Mouse (Mus musculus) T-cell, adult 2 months (primary cell): ENCODE results near the gene Kpna7.
"Not testable (repeated sequence)": the region's sequence is repeated elsewhere in the genome, so short reads cannot be mapped to it uniquely, and the experiment has no call there.

Source experiments
- DNase-seq: peaks from one replicate; pipeline ENCODE4 v3.0.0; 2022; ENCODE audit warnings: low spot score

The Kpna7 gene

DNA sequence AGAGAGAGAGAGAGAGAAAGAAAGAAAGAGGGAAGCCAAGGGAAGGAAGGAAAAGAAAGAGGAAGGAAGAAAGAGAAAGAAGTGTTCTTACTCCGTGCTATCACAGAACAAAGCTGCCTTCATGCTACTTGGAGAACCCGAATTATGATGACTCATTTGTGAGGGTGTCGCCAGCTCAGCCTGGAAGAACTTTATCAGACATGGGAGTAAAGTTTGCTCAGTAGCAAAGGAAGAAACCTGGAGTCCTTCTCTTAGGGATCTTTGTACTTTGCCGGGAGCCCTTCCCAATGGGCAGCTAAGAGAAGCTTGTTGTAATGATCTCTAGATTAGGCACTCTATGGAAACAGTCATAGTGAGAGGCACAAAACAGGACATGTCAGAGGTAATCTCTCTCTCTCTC lies 18.9 kb upstream of the Kpna7 start:
- no peak for DNase-seq

DNA sequence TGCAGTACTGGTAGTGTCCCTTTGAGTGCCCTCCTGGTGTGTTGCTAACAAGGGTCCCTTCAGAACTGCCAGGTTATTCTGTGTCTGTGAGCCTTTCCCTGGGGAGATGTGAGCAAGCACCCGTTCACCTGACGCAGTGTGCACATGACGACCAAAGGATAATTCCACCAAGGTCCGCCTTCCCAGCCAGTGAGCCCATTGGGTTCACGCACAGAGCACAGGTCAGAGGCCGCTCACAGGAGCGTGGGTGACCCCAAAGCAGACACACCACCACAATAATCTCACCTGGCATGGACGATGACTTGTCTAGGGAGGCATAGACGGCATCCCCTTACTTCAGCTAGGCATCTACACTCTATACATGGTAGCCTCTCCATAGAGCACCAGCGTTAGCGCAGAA lies 17.6 kb upstream of the Kpna7 start:
- DNase-seq: not testable (repeated sequence)

DNA sequence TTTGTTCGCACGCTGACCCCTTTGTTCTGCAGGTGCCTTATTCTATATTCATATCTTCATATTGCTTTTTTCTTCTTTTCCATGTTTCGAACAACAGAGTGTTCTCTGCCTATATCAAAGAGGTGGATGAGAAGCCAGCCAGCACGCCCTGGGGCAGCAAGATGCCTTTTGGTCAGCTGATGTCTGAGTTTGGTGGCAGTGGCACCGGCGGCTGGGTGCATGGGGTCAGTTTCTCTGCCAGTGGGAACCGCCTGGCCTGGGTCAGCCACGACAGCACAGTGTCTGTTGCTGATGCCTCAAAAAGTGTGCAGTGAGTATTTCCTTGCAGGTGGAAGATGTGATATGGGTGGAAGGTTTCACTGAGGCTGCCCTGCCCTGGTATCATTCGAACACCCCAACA lies 17.1 kb upstream of the Kpna7 start:
- no peak for DNase-seq

DNA sequence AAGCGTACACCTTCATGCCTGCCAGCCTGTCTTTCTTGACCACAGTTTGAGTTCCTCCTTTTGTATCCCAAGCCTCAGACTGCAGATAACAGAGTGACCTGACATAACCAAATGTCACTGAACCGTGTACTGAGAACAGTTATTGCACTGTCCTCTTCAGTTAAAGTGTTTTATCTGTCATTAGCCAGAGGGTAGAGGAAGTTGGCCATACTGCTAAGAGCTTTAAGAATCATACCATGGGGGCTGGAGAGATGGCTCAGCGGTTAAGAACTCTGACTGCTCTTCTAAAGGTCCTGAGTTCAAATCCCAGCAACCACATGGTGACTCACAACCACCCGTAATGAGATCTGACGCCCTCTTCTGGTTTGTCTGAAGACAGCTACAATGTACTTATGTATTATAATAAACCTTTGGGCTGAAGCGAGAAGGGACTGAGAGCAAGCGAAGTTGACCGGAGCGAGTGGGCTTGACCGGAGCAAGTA lies 14.6 kb upstream of the Kpna7 start:
- DNase-seq: no peak

DNA sequence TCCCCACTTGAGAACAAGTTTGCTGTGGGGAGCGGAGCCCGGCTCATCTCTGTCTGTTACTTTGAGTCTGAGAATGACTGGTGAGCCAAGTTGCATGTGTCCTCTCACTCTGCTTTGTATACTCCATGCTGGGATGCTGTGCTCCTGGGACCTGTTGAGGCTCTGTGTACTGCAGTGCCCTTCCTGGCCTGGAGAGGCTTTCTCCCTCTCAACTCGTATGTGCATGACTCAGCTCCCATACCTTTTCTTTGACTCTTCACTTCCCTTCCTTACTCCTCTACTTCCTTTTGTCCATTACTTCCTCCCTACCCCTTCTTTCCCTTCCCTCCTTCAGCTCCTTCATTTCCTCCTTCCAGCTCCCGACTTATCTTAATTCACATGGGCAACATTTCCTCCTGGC lies 12.4 kb upstream of the Kpna7 start:
- no peak for DNase-seq

DNA sequence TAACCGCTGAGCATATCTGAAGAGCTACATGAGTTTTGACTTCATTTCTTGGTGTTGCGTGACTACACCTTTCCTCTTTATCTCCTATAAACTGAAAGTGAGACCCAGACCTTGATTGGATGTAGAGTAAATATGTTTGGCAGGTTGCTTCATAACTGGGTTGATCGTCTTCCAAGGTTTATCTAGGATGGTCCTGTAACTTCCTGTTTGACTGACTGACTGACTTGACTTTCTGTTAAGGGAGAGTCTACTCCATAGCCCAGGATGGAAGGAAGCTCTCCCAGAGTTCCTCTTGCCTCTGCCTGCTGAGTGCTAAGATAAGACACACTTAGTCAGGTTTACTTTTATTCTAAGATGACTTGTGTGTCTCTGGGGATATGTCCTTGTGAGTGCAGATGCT lies 6.0 kb upstream of the Kpna7 start:
- DNase-seq: no peak

DNA sequence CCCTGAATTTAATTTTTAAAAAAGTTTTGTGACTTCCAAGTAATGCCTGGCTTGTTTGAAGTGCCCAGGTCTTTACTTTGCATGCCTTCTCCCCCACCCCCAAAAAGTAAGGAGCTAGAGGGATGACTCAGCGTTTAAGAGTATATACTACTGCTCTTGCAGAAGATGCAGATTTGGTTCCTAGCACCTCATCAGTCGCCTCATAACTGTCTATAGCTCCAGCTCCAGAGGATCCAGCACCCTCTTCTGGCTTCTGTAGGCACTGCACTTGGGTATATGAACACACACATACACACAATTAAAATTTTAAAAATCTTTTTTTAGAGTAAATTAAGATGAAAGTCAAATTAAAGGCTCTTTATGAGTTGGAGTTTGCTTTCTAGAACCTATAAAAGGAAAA lies 4.4 kb upstream of the Kpna7 start:
- DNase-seq: no peak

DNA sequence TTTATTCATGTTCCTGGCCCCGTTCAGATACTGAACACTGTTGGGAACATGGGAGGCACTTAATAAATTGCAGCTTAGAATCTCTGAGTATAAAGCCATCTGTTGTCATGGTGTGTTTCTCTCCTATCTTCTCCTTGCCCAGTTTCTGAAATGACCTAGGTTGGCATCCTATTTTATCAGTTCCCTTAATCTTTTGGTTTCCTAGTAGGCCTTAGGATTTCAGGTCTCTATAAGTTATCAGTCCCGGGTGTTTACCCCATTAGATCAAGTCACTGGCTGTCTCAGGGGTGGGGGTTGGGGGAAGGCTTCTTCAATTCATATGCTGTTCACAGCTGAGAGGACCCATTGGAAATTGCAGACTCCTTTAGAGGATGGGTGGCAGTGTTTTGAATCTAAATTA lies 992 bp upstream of the Kpna7 start:
- no peak for DNase-seq

DNA sequence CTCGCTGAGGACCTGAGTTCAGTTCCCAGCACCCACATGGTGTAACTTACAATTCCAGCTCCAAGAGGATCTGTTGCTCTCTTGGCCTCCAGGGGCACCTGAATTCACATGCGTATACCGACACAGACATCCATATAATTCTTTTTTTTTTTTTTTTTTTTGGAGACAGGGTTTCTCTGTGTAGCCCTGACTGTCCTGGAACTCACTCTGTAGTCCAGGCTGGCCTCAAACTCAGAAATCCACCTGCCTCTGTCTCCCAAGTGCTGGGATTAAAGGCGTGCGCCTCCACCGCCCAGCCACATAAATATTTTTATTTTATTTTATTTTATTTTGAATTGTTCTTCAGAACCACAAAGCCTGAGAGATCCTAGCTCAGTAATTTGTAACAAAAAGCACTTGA lies 629 bp downstream of the Kpna7 start:
- DNase-seq: not testable (repeated sequence)

DNA sequence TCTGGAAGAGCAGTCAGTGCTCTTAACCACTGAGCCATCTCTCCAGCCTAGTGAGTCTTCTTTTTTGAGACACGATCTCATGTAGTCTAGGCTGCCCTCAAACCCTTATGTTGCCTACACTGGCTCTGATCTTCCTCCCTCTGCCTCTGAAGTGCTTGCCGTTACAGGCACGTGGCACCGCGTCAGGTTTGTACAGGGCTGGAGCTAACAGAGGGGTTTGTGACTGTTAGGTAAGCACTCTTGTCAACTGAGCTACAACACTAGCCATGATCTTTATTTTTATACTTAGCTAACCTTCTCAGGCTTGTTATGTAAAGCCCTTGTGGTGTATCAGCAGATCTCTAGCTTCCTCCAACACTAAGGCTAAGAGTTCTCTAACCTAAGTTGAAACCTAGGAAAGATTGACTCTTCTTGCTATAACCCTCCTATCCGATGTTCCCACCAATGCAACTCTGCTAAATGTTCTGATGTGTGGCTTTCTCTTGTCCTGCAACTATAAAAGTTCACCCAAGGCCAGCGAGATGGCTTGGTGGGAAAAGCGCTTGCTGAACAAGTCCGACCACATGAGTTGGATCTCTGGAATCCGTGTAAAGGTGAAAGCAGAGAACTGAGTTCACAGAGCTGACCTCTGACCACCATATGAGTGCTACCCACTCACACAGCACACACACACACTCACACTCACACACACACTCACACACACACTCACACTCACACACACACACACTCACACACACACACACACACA lies 1.8 kb downstream of the Kpna7 start:
- DNase-seq: no peak

DNA sequence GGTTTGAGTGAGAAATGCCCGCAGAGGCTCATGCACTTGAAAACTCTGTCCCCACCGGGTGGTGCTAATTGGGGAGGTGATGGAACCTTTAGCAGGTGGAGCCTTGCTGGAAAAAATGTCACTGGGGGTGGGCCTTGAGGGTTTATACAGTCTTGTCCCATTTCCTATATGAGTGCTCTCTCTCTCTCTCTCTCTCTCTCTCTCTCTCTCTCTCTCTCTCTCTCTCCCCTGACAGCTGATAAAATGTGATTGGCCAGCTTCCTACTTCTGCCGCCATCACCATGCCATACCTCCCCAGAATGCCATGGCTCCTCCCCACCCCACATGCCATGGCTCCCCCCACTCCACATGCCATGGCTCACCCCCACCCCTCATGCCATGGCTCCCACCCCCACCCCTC lies 8.7 kb downstream of the Kpna7 start:
- DNase-seq: no peak

DNA sequence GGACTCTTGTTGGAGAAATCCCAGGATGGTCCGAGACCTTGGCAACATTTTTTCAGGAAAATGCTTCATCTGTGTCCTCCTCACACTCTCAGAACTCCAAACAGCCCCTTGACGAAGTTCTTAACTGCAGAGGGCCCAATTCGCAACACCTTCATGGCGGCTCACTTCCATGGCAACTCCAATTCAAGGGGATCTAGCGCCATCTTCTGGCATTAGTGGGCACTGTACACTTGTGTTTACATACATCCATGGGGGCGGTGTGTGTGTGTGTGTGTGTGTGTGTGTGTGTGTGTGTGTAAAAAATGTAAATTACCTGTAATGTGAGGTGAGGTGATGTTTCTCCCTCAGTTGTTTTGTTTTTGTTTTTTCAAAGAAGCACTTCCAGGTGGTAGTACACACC lies 12.5 kb downstream of the Kpna7 start:
- no peak for DNase-seq

DNA sequence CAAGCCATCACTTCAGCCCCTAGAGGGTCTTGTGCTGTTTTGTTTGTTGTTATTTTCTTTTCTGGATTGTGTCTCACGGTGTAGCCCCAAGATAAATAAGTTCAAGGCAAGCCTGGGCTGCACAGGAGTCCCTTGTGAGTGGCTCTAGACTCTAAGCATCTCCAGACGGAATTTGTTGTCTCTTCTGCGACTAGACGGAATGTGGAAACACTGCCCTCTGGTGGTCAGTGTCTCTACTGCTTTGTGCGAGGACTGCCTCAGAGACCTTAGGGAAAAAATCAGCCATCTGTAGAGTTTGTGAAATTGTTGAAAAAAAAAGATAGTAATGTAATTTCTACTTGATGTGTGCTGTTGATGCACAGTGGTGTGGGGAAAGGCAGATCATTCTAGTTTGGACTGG lies 14.1 kb downstream of the Kpna7 start:
- peak; percentile 56 for DNase-seq

DNA sequence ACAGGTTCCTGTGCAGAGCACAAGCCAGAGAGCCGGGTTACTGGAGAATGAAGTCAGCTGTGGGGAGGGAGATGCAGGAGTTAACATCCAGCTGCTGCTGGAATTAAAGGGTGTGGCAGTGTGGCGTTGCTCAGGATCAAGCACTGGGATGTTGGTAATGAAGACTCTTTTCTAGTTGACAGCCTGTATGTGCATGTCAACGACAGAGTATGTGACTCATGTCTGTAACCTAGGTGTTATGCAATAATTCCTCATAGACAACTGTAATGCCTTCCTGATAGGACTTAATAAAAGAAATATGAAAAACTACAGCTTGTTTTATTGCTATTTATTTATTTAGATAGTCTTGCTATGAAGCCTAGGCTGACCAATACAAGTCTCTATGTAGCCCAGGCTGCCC lies 15.0 kb downstream of the Kpna7 start:
- no peak for DNase-seq

DNA sequence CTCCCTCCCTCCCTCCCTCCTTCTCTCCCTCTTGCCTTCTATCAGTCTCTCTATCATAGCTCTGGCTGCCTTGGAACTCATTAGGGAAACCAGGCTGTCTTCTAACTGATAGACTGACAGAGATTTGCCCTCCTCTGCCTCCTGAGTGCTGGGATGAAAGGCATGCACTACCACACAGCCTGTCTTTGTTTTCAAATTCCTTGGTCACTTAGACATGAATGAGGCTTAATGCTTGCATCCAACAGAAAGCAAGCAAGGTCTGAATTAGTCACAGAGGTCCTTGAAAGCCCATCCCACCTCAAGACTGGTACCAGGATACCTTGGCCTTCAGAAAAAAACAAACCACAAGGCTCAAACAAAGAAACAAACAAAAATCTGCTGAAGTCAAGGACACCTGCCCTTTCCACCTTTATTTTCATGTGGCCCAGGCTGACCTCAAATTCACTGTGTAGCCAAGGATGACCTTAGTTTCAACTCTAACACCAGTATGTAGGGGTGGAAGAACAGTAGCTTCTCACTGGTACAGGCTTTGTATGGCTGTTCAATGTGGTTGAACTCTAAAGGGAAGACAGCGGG lies 19.0 kb downstream of the Kpna7 start:
- no peak for DNase-seq

DNA sequence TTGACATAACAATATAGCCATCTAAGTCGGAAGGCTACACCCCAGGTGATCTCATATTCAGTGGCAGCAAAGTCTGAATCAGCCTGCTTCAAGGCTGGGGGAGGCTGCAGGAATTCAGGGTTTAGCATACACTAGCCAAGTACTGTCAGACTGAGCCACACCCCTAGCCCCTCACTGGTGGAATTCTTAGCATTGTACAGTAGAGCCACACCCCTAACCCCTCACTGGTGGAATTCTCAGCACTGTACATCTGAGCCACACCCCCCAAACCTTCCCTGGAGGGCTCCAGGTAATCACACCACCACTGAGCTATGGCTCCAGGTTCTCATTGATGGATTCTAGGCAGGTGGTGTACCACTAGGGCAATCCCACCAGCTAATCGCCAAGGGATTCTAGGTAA lies 24.3 kb downstream of the Kpna7 start:
- DNase-seq: no peak

DNA sequence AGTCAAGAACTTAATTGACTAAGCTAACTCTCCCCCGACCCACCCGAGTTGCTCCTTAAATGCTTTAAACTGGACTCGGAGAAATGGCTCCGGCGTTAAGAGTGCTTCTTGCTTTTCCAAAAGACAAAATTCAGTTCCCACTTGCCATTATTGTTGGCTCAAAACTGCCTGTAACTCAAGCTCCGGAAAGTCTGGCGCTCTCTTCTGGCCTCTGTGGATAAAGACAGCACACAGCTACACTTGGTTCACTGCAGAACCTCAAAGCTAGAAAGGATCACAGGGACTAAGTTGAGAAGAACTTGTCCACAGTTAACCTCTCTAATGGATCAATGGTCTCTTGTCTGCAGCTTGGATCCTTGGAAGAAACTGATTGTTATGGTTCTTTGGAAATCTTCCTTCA lies 25.1 kb downstream of the Kpna7 start:
- no peak for DNase-seq

DNA sequence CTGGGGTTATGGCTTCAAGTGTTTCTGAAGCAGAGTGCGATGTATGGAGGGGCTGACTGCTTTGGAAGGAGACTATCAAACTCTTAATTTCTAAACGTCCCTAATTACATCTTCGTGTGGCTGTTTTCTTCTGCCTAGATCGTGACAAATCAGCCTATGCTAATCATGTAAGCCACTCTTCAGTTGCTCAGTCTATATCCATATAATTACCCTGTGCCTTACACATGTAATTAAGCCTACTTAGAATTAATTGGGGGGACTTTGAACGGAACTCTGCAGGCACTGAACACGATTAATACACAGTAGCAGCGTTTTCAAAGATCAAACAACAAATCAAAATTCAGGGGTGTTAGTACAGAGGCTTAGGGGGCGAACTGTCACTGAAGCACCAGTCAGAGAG lies 25.9 kb downstream of the Kpna7 start:
- DNase-seq: no peak

DNA sequence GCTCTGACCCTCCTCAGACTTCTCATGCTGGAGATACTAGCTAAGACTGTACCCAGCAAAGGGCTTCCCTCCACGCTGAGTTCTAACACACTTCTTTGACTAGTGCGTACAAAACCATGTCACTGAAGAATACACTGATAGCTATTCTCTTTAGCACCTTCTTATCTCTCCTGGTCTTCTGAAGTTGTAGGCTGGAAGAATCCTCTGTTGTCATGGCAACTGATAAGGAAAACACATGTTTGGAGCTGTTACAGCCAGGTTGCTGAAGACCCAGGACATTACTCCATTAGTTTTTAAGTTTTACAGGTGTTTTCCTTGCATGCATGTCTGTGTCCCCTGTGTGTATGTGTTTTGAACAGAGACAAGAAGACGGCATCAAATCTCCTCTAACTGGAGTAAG lies 29.6 kb downstream of the Kpna7 start:
- not testable (repeated sequence) for DNase-seq

DNA sequence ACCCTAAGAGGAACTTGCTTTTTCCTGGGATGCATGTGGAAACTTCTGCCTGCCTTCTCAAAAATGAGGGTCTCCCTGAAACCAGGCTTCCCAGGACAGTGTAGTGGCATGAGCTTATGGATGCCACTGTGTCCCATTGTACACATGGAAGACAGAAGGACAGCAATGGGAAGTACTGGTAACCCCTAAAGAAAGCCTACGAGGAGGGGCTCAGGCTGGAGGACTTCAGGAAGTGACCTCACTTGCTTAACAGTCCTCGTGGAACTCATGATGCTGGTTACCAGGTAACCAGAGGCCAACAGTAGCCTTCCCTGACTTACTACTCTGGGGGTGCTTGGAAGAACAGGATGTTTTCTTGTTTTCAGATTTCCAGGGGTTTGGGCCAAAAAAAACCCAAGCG lies 41.1 kb downstream of the Kpna7 start, which contains the start of gene 1700018F24Rik:
Gene 1700018F24Rik (plus strand): TSS at position 301 of the 400 bp plus-strand sequence.
- DNase-seq: not testable (repeated sequence)

DNA sequence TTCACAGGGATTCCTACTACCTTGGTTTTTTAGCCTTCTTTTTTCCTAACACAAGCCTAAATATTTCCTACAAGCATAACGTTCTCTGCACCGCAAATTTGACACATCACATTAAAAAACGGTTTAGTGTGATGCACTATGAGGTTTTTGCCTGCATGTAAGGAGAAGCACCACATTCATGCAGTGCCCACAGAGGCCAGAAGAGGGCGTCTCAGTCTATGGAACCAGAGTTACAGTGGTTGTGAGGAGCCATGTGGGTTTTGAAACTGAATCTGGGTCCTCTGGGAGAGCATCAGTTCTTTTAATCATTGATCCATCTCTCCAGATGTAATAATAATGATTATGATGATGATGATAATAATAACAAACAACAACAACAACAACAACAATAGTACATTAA lies 42.2 kb downstream of the Kpna7 start:
- no peak for DNase-seq

DNA sequence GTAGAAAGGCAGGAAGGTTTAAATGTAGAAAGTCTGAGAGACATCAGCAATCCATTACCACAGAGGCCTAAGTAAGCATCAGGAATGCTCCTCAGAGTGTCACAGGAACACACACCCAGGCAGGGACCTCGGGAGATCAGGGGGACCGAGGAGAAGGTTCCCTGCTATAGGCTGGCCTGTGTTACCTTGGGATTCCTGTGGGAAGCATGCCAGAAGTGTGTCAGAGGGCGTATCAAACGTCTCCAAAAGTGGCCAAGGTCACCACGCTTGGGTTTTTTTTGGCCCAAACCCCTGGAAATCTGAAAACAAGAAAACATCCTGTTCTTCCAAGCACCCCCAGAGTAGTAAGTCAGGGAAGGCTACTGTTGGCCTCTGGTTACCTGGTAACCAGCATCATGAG lies 51.4 kb downstream of the Kpna7 start, which contains the start of gene Gm4871:
Gene Gm4871 (minus strand): TSS at position 364 of the 400 bp plus-strand sequence.
- DNase-seq: not testable (repeated sequence)

DNA sequence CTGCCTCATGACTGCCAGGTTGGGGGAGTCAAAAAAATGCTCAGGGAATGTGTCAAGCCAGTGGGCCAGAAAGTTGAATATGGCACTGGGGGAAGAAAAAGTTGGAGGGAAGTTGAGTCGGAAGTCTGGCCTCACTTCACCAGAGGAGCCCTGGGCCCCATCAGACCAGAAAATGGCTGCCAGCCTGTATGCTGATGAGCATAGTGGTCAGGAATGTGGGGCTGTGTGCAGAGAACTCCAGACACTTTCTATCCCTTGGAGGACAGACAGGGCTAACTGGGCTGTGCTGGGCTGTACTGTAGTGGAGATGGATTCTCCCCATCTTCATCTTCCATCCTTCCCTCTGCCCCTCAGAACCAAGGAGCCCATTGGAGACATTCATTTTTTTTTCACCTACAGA lies 53.4 kb downstream of the Kpna7 start:
- not testable (repeated sequence) for DNase-seq

DNA sequence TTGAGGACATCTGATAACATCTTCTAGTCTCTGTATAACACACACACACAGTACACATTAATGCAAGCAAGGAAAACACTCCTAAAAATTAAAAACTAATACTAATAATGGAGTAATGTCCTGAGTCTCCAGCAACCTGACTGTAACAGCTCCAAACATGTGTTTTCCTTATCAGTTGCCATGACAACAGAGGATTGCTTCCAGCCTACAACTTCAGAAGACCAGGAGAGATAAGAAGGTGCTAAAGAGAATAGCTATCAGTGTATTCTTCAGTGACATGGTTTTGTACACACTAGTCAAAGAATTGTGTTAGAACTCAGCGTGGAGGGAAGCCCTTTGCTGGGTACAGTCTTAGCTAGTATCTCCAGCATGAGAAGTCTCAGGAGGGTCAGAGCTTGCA lies 63.1 kb downstream of the Kpna7 start:
- DNase-seq: not testable (repeated sequence)
